Mouse (Mus musculus): ENCODE measurements around the gene Doc2a.

DNA sequence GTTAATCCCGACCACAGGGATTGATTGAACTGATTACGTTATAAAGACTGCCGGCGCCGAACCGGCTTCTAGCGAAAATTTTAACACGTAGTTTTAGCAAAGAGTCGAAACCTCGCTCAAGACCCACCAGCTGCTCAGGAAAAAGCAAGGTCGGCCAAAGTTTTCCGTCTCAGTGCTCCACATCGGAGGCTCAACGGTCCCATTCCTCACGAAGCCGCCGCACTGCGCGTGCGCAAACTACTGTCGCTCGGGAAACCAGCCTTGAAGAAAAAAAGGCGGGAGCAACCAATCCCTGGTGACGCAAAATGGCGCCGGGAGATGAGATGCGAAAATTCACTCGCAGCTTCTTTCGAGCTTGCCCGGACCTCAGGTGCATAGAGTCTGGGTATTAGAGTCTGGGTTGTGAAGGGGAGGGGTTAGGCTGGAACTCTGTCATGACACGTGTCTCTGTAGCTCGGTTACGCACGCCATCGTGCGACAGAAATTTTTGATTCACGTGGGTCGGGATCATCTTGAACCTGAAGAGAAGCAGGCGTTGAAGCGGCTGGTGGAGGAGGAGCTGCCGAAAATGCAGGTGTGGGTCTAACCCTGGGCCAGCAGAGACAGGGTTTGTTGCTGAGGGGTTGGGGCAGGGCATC lies 15.1 kb downstream of the Doc2a start, which contains the start of gene Ino80e:
- no peak; the same call in none of the 2 replicates for TF ChIP-seq POLR2A (IDR thresholded peaks at IDR 0.05; ENCODE audit: insufficient read depth, low read depth, low read length)
- TF ChIP-seq CTCF (IDR thresholded peaks at IDR 0.05): no peak
- 0 out of 2 replicates have a peak, but pooled peaks have one; percentile 14 for TF ChIP-seq EP300 (IDR thresholded peaks at IDR 0.05; ENCODE audit: insufficient read depth, low read depth, low read length)
